ENCODE assay signal across 25 mouse cellular contexts in the genomic region with DNA sequence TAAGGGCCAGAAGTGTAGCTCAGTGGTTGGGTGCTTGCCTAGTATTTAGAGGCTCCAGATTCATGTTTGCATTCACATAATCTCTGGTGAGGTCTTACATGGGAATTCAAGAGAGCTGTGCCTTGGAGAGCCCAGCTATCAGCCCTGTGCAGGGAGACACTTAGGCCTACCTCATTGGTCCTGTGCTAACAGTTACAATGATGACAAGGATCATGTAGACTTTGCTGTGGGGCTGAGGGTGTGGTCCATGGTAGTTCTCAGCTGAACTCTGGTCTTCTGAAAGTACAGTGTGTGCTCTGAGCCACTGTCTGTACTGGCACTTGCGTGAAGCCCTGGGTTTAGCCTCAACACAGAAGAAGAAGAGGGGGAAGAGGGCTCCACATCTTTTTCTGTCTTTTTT. TPM values are rescaled to one million over a fixed set of nuclear protein-coding genes. Genes with fewer than 3 reads are reported as not detected.
DNase-seq lines count a peak whose midpoint lies in the region; ATAC-seq and TF ChIP-seq lines count a peak whose summit lies in the region.
"Had no signal": no experiment of that assay in that cellular context is flagged by ENCODE, and none has a peak within 500 bp of the region (broad histone marks: within the 10 kb centered on the region; RNA-seq: fewer than 3 reads in every experiment).

No protein-coding gene starts in this region.

- H3K36me3 ChIP-seq in liver, embryonic 11.5 days (ENCODE audit: control insufficient read depth, insufficient read depth, low read length): no peaks in the 10 kb centered on the region
- no peaks in the 10 kb centered on the region for H3K36me3 ChIP-seq in liver, embryonic 14.5 days (replicated peaks; ENCODE audit: control insufficient read depth, insufficient read depth, low read depth)
- no peaks in the 10 kb centered on the region for H3K36me3 ChIP-seq in stomach, postnatal 0 days (ENCODE audit: control insufficient read depth, insufficient read depth, low read length)
- H3K36me3 ChIP-seq: embryonic facial prominence, embryonic 15.5 days; forebrain, embryonic 10.5 days; G1E; heart, embryonic 10.5 days; hindbrain, embryonic 12.5 days had no signal

- no peak for TF ChIP-seq EP300 in liver, embryonic 14.5 days (IDR thresholded peaks at IDR 0.05; ENCODE audit: low read depth)
- TF ChIP-seq EP300 in stomach, postnatal 0 days (optimal IDR thresholded peaks at IDR 0.05): no peak

- no peak overlapping the region for H3K4me2 ChIP-seq in liver, embryonic 11.5 days
- no peak overlapping the region for H3K4me2 ChIP-seq in liver, embryonic 14.5 days (ENCODE audit: low read depth)
- H3K4me2 ChIP-seq in stomach, postnatal 0 days (replicated peaks; ENCODE audit: low read depth): no peak overlapping the region
- H3K4me2 ChIP-seq: embryonic facial prominence, embryonic 15.5 days; hindbrain, embryonic 12.5 days had no signal

- H3K9me3 ChIP-seq in liver, embryonic 11.5 days (ENCODE audit: control insufficient read depth, low read length): no peaks in the 10 kb centered on the region
- no peaks in the 10 kb centered on the region for H3K9me3 ChIP-seq in liver, embryonic 14.5 days (ENCODE audit: control insufficient read depth, low read length)
- no peaks in the 10 kb centered on the region for H3K9me3 ChIP-seq in stomach, postnatal 0 days (ENCODE audit: control insufficient read depth, low read length)
- H3K9me3 ChIP-seq: embryonic facial prominence, embryonic 15.5 days; forebrain, embryonic 10.5 days; G1E; heart, embryonic 10.5 days; hindbrain, embryonic 12.5 days had no signal

- no peak overlapping the region for H3K27ac ChIP-seq in liver, embryonic 11.5 days (ENCODE audit: low read depth, low read length)
- H3K27ac ChIP-seq in liver, embryonic 14.5 days: no peak overlapping the region
- H3K27ac ChIP-seq in stomach, postnatal 0 days (replicated peaks): no peak overlapping the region
- H3K27ac ChIP-seq: embryonic facial prominence, embryonic 15.5 days; forebrain, embryonic 10.5 days; heart, embryonic 10.5 days; hindbrain, embryonic 12.5 days had no signal

- no peak overlapping the region for H3K4me3 ChIP-seq in liver, embryonic 11.5 days (ENCODE audit: low read depth, low read length)
- H3K4me3 ChIP-seq in liver, embryonic 14.5 days (ENCODE audit: insufficient read depth in 1 of 2, low read depth in 2 of 2, low read length in 2 of 2): no peak overlapping the region
- no peak overlapping the region for H3K4me3 ChIP-seq in stomach, postnatal 0 days (ENCODE audit: low read depth, low read length)
- H3K4me3 ChIP-seq: embryonic facial prominence, embryonic 15.5 days; erythroblast, embryonic 14.5 days; forebrain, embryonic 10.5 days; heart, embryonic 10.5 days; hindbrain, embryonic 12.5 days had no signal

- peak; percentile 83 for ATAC-seq in liver, embryonic 11.5 days (replicated peaks; ENCODE audit: low FRiP score)
- peak; percentile 58; the same call in 1 of the 2 replicates for ATAC-seq in liver, embryonic 14.5 days (ENCODE audit: insufficient read depth)
- peak; percentile 76 for ATAC-seq in megakaryocyte progenitor cell, adult 5-6 weeks (replicated peaks; ENCODE audit: poor library complexity)
- ATAC-seq in stomach, postnatal 0 days (ENCODE audit: low FRiP score, low TSS enrichment): peak; percentile 81
- ATAC-seq: CD4-positive, CD25-positive, alpha-beta regulatory T cell, adult 4 months; forebrain, embryonic 14.5 days had no signal

- no peak for DNase-seq in liver, embryonic 11.5 days (ENCODE audit: low spot score)
- no peak for DNase-seq in liver
- DNase-seq in liver, embryonic 14.5 days (ENCODE audit: low read depth in 3 of 3, low spot score in 3 of 3): no peak
- DNase-seq in stomach, postnatal 0 days (ENCODE audit: low spot score): no peak
- DNase-seq in gastrocnemius, adult 18-20 months (ENCODE audit: low spot score): no peak
- DNase-seq in cerebellum, postnatal 36 days: no peak
- no peak for DNase-seq in right cerebral cortex, postnatal 10 days (ENCODE audit: low spot score in 2 of 2)
- DNase-seq: adrenal gland, postnatal 10 days; B cell, adult 2 months; cerebellum, adult 11-12 months; cerebellum, adult 9-11 months; embryo, embryonic 11 days; gastrocnemius, postnatal 10 days; heart, adult 18-20 months; heart, postnatal 10 days; heart, postnatal 4 days had no signal

- no peak overlapping the region for H3K9ac ChIP-seq in liver, embryonic 11.5 days (ENCODE audit: low read depth, low read length)
- H3K9ac ChIP-seq in liver, embryonic 14.5 days (replicated peaks): no peak overlapping the region
- no peak overlapping the region for H3K9ac ChIP-seq in stomach, postnatal 0 days (ENCODE audit: low read length)
- H3K9ac ChIP-seq: embryonic facial prominence, embryonic 15.5 days; hindbrain, embryonic 12.5 days had no signal

- no peaks in the 10 kb centered on the region for H3K4me1 ChIP-seq in liver, embryonic 11.5 days (replicated peaks; ENCODE audit: control insufficient read depth, insufficient read depth, low read length)
- peaks cover 0 to 5% of the 10 kb centered on the region in 2 experiments; a peak in 2 of 4 replicates for H3K4me1 ChIP-seq in liver, embryonic 14.5 days (replicated peaks; ENCODE audit: control insufficient read depth in 2 of 2, insufficient read depth in 2 of 2, low read length in 1 of 2)
- no peaks in the 10 kb centered on the region for H3K4me1 ChIP-seq in stomach, postnatal 0 days (replicated peaks; ENCODE audit: control insufficient read depth, insufficient read depth)
- H3K4me1 ChIP-seq: embryonic facial prominence, embryonic 15.5 days; heart, embryonic 10.5 days had no signal

- H3K27me3 ChIP-seq in liver, embryonic 11.5 days (replicated peaks; ENCODE audit: control insufficient read depth, insufficient read depth, low read length): no peaks in the 10 kb centered on the region
- no peaks in the 10 kb centered on the region for H3K27me3 ChIP-seq in liver, embryonic 14.5 days (ENCODE audit: control insufficient read depth, insufficient read depth, low read length)
- no peaks in the 10 kb centered on the region for H3K27me3 ChIP-seq in stomach, postnatal 0 days (ENCODE audit: control insufficient read depth, insufficient read depth, low read length)
- H3K27me3 ChIP-seq: embryonic facial prominence, embryonic 15.5 days; hindbrain, embryonic 12.5 days had no signal

- WGBS in liver, embryonic 11.5 days: 83% methylated on average over 1 of the region's 1 CpGs
- 52% methylated on average over 1 of the region's 1 CpGs for WGBS in liver, embryonic 14.5 days (ENCODE audit: insufficient replicate concordance)
- 76% methylated on average over 1 of the region's 1 CpGs for WGBS in stomach, postnatal 0 days

- no peak for TF ChIP-seq CTCF in liver, embryonic 14.5 days (IDR thresholded peaks at IDR 0.05; ENCODE audit: low read depth)
- TF ChIP-seq CTCF in stomach, postnatal 0 days (IDR thresholded peaks at IDR 0.05; ENCODE audit: low read depth): no peak

RNA-seq across cellular contexts. Expression of a gene that starts 20.8 kb away (rescaled TPM):
- polyA plus RNA-seq in liver, embryonic 11.5 days (2014; fragmentation: Nextera tagmentation; extraction: Ambion mirVana): 21.2 and 21.6 TPM in 2 replicates
- 11.7 and 16.3 TPM in 2 replicates for polyA plus RNA-seq in liver, embryonic 14.5 days (2012; rRNA removed)
- 27.4 and 40.5 TPM in 2 replicates for polyA plus RNA-seq in liver, embryonic 14.5 days (2014; fragmentation: Nextera tagmentation; extraction: Ambion mirVana)
- 26.1 and 43.8 TPM in 2 replicates for total RNA-seq in megakaryocyte progenitor cell, adult 5-6 weeks (2015)
- total RNA-seq in megakaryocyte progenitor cell, adult 5-6 weeks (2017): 4.8 and 12.0 TPM in 2 replicates
- 359 and 387 TPM in 2 replicates for polyA plus RNA-seq in stomach, postnatal 0 days (2015; fragmentation: Nextera tagmentation; extraction: Ambion mirVana)
- total RNA-seq in gastrocnemius, adult 18-20 months (2021): 1 to 10 TPM; 4.8 to 4.9 TPM

RNA-seq across cellular contexts. Expression of a gene that starts 48.6 kb away (rescaled TPM):
- polyA plus RNA-seq in liver, embryonic 11.5 days (2014; fragmentation: Nextera tagmentation; extraction: Ambion mirVana): 84.7 and 88.8 TPM in 2 replicates
- polyA plus RNA-seq in liver, embryonic 14.5 days (2012; rRNA removed): 19.1 TPM in 2 replicates
- polyA plus RNA-seq in liver, embryonic 14.5 days (2014; fragmentation: Nextera tagmentation; extraction: Ambion mirVana): 26.3 and 30.7 TPM in 2 replicates
- 76.4 and 79.4 TPM in 2 replicates for total RNA-seq in megakaryocyte progenitor cell, adult 5-6 weeks (2015)
- 40.0 and 56.4 TPM in 2 replicates for total RNA-seq in megakaryocyte progenitor cell, adult 5-6 weeks (2017)
- 21.3 and 22.4 TPM in 2 replicates for polyA plus RNA-seq in stomach, postnatal 0 days (2015; fragmentation: Nextera tagmentation; extraction: Ambion mirVana)
- total RNA-seq in gastrocnemius, adult 18-20 months (2021): 10 to 100 TPM; 24.2 to 24.6 TPM
